Mouse (Mus musculus): Measurements from ENCODE around the gene Kif3b. TPM values are rescaled to one million over a fixed set of nuclear protein-coding genes. Genes with fewer than 3 reads are reported as not detected.
A peak's percentile ranks its signal among the peaks of the same experiment; 100 is the strongest.

Gene Kif3b
- polyA plus RNA-seq, 1 experiment from 2014 or later, result 7.6 TPM

- Histone ChIP-seq H3K9ac (no peak overlapping the region), H3K27me3 (no peaks in the 10 kb centered on the region), H3K4me2 (replicated peaks) (no peak overlapping the region), H3K27ac (no peak overlapping the region), H3K4me1 (no peaks in the 10 kb centered on the region), H3K4me3 (no peak overlapping the region), H3K36me3 (peaks cover 32% of the 10 kb centered on the region), H3K9me3 (no peaks in the 10 kb centered on the region)
- 85% methylated on average over 6 of the region's 6 CpGs for WGBS
- no peak for ATAC-seq (ENCODE audit: insufficient number of reproducible peaks, insufficient read depth, low FRiP score, low TSS enrichment)
Observed at GRCm38 (mm10) chr2:153333822-153334232, 42.6 kb downstream of the Kif3b start.

- H3K4me3 ChIP-seq, result no peak overlapping the region
- peaks cover 31% of the 10 kb centered on the region for H3K36me3 ChIP-seq
- H3K4me1 ChIP-seq, result no peaks in the 10 kb centered on the region
- no peaks in the 10 kb centered on the region for H3K9me3 ChIP-seq
- no peak for ATAC-seq (ENCODE audit: insufficient number of reproducible peaks, insufficient read depth, low FRiP score, low TSS enrichment)
- H3K27ac ChIP-seq, result no peak overlapping the region
- no peak overlapping the region for H3K4me2 ChIP-seq (replicated peaks)
- no peak overlapping the region for H3K9ac ChIP-seq
- WGBS, result 79% methylated on average over 3 of the region's 3 CpGs
- no peaks in the 10 kb centered on the region for H3K27me3 ChIP-seq
Observed at GRCm38 (mm10) chr2:153334281-153334680, 43.1 kb downstream of the Kif3b start.

- H3K9ac ChIP-seq, result no peak overlapping the region
- 61% methylated on average over 2 of the region's 2 CpGs for WGBS
- no peaks in the 10 kb centered on the region for H3K4me1 ChIP-seq
- ATAC-seq (ENCODE audit: insufficient number of reproducible peaks, insufficient read depth, low FRiP score, low TSS enrichment), result no peak
- no peak overlapping the region for H3K4me2 ChIP-seq (replicated peaks)
- H3K9me3 ChIP-seq, result no peaks in the 10 kb centered on the region
- peaks cover 13% of the 10 kb centered on the region for H3K36me3 ChIP-seq
- H3K4me3 ChIP-seq, result no peak overlapping the region
- no peaks in the 10 kb centered on the region for H3K27me3 ChIP-seq
- no peak overlapping the region for H3K27ac ChIP-seq
Observed at GRCm38 (mm10) chr2:153336117-153336516, 44.9 kb downstream of the Kif3b start.

DNA sequence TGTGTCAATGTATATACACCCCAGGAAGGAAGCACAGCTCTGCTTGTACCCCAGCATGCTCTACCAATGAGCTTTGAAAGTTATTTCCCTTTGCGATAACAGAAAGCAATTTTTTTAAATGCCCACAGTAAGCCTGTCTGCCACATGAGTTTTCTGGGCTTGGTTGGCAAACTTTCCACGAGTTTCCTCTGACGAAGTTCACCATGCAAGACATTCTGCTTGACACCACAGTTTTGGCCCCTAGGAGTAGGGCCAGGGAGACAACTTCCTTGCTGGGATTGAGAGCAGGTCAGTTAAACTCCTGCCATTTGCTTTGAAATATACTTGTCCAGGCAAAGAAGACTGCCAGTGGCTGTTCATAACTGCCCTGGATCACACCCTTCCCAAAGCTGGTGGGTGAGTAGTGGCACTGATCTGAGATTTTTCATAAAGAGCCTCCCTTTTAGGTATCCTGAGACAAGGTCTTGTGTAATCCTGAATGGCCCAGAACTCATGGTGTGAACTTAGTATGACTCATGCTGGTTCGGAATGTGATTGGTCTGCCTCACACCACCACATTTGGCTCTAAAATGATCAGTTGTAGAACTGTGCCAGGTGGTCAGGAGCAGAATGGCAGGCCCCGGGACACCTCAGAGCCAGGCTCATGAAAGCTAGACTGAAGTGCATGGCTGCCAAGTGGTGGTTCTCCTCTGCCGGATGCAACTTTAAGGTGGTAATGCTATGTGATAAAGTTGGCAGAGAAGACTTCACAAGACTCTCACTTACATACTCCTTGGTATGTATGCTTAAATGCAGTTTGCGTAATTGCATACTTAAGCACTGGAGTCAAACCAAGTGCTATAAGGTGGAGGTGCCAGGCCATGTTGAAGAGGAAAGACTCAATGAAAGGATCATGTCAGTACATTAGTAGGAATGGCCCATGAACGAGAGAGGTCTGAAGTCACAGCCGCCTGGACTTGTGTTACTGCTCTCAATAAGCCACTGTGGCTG lies 47.4 kb downstream of the Kif3b start:
- no peak overlapping the region for H3K9ac ChIP-seq
- H3K4me2 ChIP-seq (replicated peaks), result no peak overlapping the region
- no peaks in the 10 kb centered on the region for H3K27me3 ChIP-seq
- no peaks in the 10 kb centered on the region for H3K4me1 ChIP-seq
- no peak overlapping the region for H3K4me3 ChIP-seq
- ATAC-seq (ENCODE audit: insufficient number of reproducible peaks, insufficient read depth, low FRiP score, low TSS enrichment), result no peak
- H3K9me3 ChIP-seq, result no peaks in the 10 kb centered on the region
- 0 out of 2 replicates have a peak, but pooled peaks cover 5% of the 10 kb centered on the region for H3K36me3 ChIP-seq
- H3K27ac ChIP-seq, result no peak overlapping the region
- 89% methylated on average over 9 of the region's 9 CpGs for WGBS

GRCm38 (mm10) chr2:153342166-153342565 lies 51.0 kb downstream of the Kif3b start:
- H3K4me2 ChIP-seq (replicated peaks), result no peak overlapping the region
- no peaks in the 10 kb centered on the region for H3K27me3 ChIP-seq
- 0 out of 2 replicates have a peak, but pooled peaks cover 5% of the 10 kb centered on the region for H3K36me3 ChIP-seq
- H3K27ac ChIP-seq, result no peak overlapping the region
- H3K4me1 ChIP-seq, result peaks cover 4% of the 10 kb centered on the region; the same call in 1 of the 2 replicates
- no peaks in the 10 kb centered on the region for H3K9me3 ChIP-seq
- ATAC-seq (ENCODE audit: insufficient number of reproducible peaks, insufficient read depth, low FRiP score, low TSS enrichment), result no peak
- no peak overlapping the region for H3K9ac ChIP-seq
- H3K4me3 ChIP-seq, result no peak overlapping the region
- WGBS, result 96% methylated on average over 6 of the region's 6 CpGs

GRCm38 (mm10) chr2:153342602-153343001 lies 51.4 kb downstream of the Kif3b start:
- Histone ChIP-seq H3K27ac (no peak overlapping the region), H3K4me3 (no peak overlapping the region), H3K9me3 (no peaks in the 10 kb centered on the region), H3K9ac (no peak overlapping the region), H3K4me1 (peaks cover 4% of the 10 kb centered on the region; the same call in 1 of the 2 replicates), H3K36me3 (0 out of 2 replicates have a peak, but pooled peaks cover 5% of the 10 kb centered on the region), H3K27me3 (no peaks in the 10 kb centered on the region), H3K4me2 (replicated peaks) (no peak overlapping the region)
- 85% methylated on average over 3 of the region's 3 CpGs for WGBS
- ATAC-seq (ENCODE audit: insufficient number of reproducible peaks, insufficient read depth, low FRiP score, low TSS enrichment), result no peak

DNA sequence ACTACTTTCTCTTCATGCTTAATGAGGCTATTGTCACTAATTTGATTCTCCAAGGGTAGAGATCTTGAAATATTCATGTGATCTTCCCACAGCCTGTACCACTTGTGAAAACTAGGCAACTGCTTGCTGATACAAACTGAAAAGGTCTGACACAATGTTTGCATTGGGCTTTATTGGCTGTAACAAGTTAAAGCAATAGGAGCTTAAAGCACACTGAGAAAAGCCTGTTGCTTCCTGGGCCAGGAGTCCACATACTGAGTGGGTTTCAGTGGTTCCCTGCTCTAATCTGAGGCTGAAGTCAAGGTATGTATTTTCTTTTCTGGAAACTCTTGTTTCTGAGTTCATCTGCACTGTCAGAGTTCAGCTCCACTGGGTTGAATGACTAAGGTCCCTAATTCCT lies 52.0 kb downstream of the Kif3b start:
- Histone ChIP-seq H3K9me3 (no peaks in the 10 kb centered on the region), H3K4me2 (replicated peaks) (no peak overlapping the region), H3K27ac (no peak overlapping the region), H3K27me3 (no peaks in the 10 kb centered on the region), H3K4me3 (no peak overlapping the region), H3K36me3 (0 out of 2 replicates have a peak, but pooled peaks cover 5% of the 10 kb centered on the region), H3K4me1 (peaks cover 9% of the 10 kb centered on the region), H3K9ac (no peak overlapping the region)
- ATAC-seq (ENCODE audit: insufficient number of reproducible peaks, insufficient read depth, low FRiP score, low TSS enrichment), result no peak

GRCm38 (mm10) chr2:153345071-153345453 lies 53.8 kb downstream of the Kif3b start:
- WGBS, result 5% methylated on average over 11 of the region's 11 CpGs
- Histone ChIP-seq H3K27ac (peak overlapping the region; percentile 99), H3K27me3 (no peaks in the 10 kb centered on the region), H3K4me3 (peak overlapping the region; percentile 76), H3K4me2 (replicated peaks) (peak overlapping the region; percentile 54), H3K36me3 (0 out of 2 replicates have a peak, but pooled peaks cover 5% of the 10 kb centered on the region), H3K9me3 (no peaks in the 10 kb centered on the region), H3K9ac (peak overlapping the region; percentile 70), H3K4me1 (peaks cover 22% of the 10 kb centered on the region)
- no peak for ATAC-seq (ENCODE audit: insufficient number of reproducible peaks, insufficient read depth, low FRiP score, low TSS enrichment)

GRCm38 (mm10) chr2:153345454-153346220 lies 54.4 kb downstream of the Kif3b start, which contains the start of gene Asxl1:
TSS of gene Asxl1 (plus strand) at chr2:153345829.
- H3K4me1 ChIP-seq, result peaks cover 28% of the 10 kb centered on the region
- peak; percentile 98 for ATAC-seq (ENCODE audit: insufficient number of reproducible peaks, insufficient read depth, low FRiP score, low TSS enrichment)
- peak within 1 kb of the TSS; percentile 99 for H3K27ac ChIP-seq
- WGBS, result under 1% methylated on average over 67 of the region's 79 CpGs
- H3K9ac ChIP-seq, result peak within 1 kb of the TSS; percentile 97
- peak within 1 kb of the TSS; percentile 76 for H3K4me3 ChIP-seq
- H3K27me3 ChIP-seq, result no peaks in the 10 kb centered on the region
- H3K36me3 ChIP-seq, result 0 out of 2 replicates have a peak, but pooled peaks cover 5% of the 10 kb centered on the region
- peak within 1 kb of the TSS; percentile 68 for H3K4me2 ChIP-seq (replicated peaks)
- no peaks in the 10 kb centered on the region for H3K9me3 ChIP-seq

GRCm38 (mm10) chr2:153346221-153347182 lies 55.3 kb downstream of the Kif3b start:
- WGBS, result under 1% methylated on average over 50 of the region's 76 CpGs
- peak overlapping the region; percentile 76 for H3K4me3 ChIP-seq
- no peaks in the 10 kb centered on the region for H3K9me3 ChIP-seq
- peak; percentile 45; the same call in 1 of the 2 replicates for ATAC-seq (ENCODE audit: insufficient number of reproducible peaks, insufficient read depth, low FRiP score, low TSS enrichment)
- peak overlapping the region; percentile 97 for H3K9ac ChIP-seq
- peak overlapping the region; percentile 99 for H3K27ac ChIP-seq
- H3K36me3 ChIP-seq, result 0 out of 2 replicates have a peak, but pooled peaks cover 5% of the 10 kb centered on the region
- H3K27me3 ChIP-seq, result no peaks in the 10 kb centered on the region
- H3K4me2 ChIP-seq (replicated peaks), result peak overlapping the region; percentile 68
- peaks cover 31% of the 10 kb centered on the region for H3K4me1 ChIP-seq

Data from embryonic facial prominence, embryonic 12.5 days (tissue).